Mouse (Mus musculus) limb, embryonic 11.5 days (tissue): ENCODE results near the gene Pknox2. TPM values are rescaled to one million over a fixed set of nuclear protein-coding genes. Genes with fewer than 3 reads are reported as not detected.

Source experiments
- ATAC-seq: fragments of 200-750 bp; cut with Nextera tagmentation; 2 replicates; pipeline ENCODE4 v1.8.0; 2017; ENCODE audit warnings: low read depth; ENCODE audit not compliant: insufficient number of reproducible peaks, low FRiP score, low TSS enrichment
- DNase-seq: peaks from one replicate; pipeline ENCODE4 v3.0.0-alpha.2; 2015; ENCODE audit warnings: low spot score
- H3K27ac ChIP-seq: fragments of 300-500 bp; sonication (generic); replicated peaks from 2 replicates; pipeline ENCODE4 v1.5.1; 2014; ENCODE audit warnings: low read depth, mild to moderate bottlenecking, low read length
- H3K27me3 ChIP-seq: fragments of 300-500 bp; sonication (generic); 2 replicates; pipeline ENCODE4 v1.6.1; 2014; ENCODE audit warnings: mild to moderate bottlenecking, low read length, mixed read lengths; ENCODE audit not compliant: control insufficient read depth, insufficient read depth
- H3K36me3 ChIP-seq: fragments of 300-500 bp; sonication (generic); 2 replicates; pipeline ENCODE4 v1.6.1; 2014; ENCODE audit warnings: mild to moderate bottlenecking, low read length, moderate library complexity, mixed read lengths; ENCODE audit not compliant: control insufficient read depth, insufficient read depth
- H3K4me1 ChIP-seq: fragments of 300-500 bp; sonication (generic); 2 replicates; pipeline ENCODE4 v1.6.1; 2014; ENCODE audit warnings: low read length, mixed read lengths; ENCODE audit not compliant: control insufficient read depth, insufficient read depth
- H3K4me2 ChIP-seq: fragments of 300-500 bp; sonication (generic); 2 replicates; pipeline ENCODE4 v1.6.1; 2014; ENCODE audit warnings: low read depth, mild to moderate bottlenecking, moderate library complexity; ENCODE audit not compliant: severe bottlenecking
- H3K4me3 ChIP-seq: fragments of 300-500 bp; sonication (generic); 2 replicates; pipeline ENCODE4 v1.5.1; 2014; ENCODE audit warnings: low read depth, low read length
- H3K9ac ChIP-seq: fragments of 300-500 bp; sonication (generic); 2 replicates; pipeline ENCODE4 v1.6.1; 2014; ENCODE audit warnings: mild to moderate bottlenecking, low read length
- H3K9me3 ChIP-seq: fragments of 300-500 bp; sonication (generic); 2 replicates; pipeline ENCODE4 v1.6.1; 2016; ENCODE audit warnings: low read length; ENCODE audit not compliant: control insufficient read depth
- WGBS: fragments of 180-500 bp; shearing (Covaris S2); extraction: QIAGEN DNeasy Blood & Tissue Kit; methylation state at CpG from one replicate; pipeline ENCODE4 v1.1.7; 2014; 5-methylcytosine and 5-hydroxymethylcytosine counted together
- polyA plus RNA-seq: library from polyadenylated mRNA; unstranded; fragments of >200 nt; fragmentation: Nextera tagmentation; extraction: Ambion mirVana; gene quantifications from 2 replicates; pipeline ENCODE4 v1.2.1, GENCODE M21; 2014

Gene Pknox2
- polyA plus RNA-seq, 1 experiment from 2014 or later, result 11.3 TPM

- Histone ChIP-seq H3K9me3 (no peaks in the 10 kb centered on the region), H3K27me3 (peaks cover 2% of the 10 kb centered on the region; the same call in 1 of the 2 replicates), H3K4me2 (no peak overlapping the region), H3K36me3 (no peaks in the 10 kb centered on the region), H3K4me1 (peaks cover 16% of the 10 kb centered on the region), H3K27ac (no peak overlapping the region), H3K9ac (no peak overlapping the region), H3K4me3 (no peak overlapping the region)
- ATAC-seq, result no peak
- WGBS, result 65% methylated on average over 3 of the region's 3 CpGs
- DNase-seq, result no peak
Observed at GRCm38 (mm10) chr9:37176002-37176401, 28.8 kb upstream of the Pknox2 start.

- no peak overlapping the region for H3K4me2 ChIP-seq
- 34% methylated on average over 5 of the region's 5 CpGs for WGBS
- no peak overlapping the region for H3K9ac ChIP-seq
- DNase-seq (no peak), ATAC-seq (no peak)
- H3K27me3 ChIP-seq, result peaks cover 2% of the 10 kb centered on the region; the same call in 1 of the 2 replicates
- H3K4me3 ChIP-seq, result no peak overlapping the region
- no peaks in the 10 kb centered on the region for H3K9me3 ChIP-seq
- H3K4me1 ChIP-seq, result peaks cover 12% of the 10 kb centered on the region
- H3K27ac ChIP-seq, result 0 out of 2 replicates have a peak overlapping the region, but pooled peaks have one; percentile 23
- H3K36me3 ChIP-seq, result no peaks in the 10 kb centered on the region
Observed at GRCm38 (mm10) chr9:37173376-37173775, 26.2 kb upstream of the Pknox2 start.

- ATAC-seq (no peak), DNase-seq (peak; percentile 51)
- Histone ChIP-seq H3K4me1 (no peaks in the 10 kb centered on the region), H3K36me3 (no peaks in the 10 kb centered on the region), H3K27me3 (no peaks in the 10 kb centered on the region), H3K27ac (no peak overlapping the region), H3K9ac (no peak overlapping the region), H3K4me2 (no peak overlapping the region), H3K9me3 (no peaks in the 10 kb centered on the region), H3K4me3 (no peak overlapping the region)
- WGBS, result 66% methylated on average over 2 of the region's 2 CpGs
Observed at GRCm38 (mm10) chr9:37166899-37167298, 19.7 kb upstream of the Pknox2 start.

- no peak overlapping the region for H3K27ac ChIP-seq
- WGBS, result 84% methylated on average over 2 of the region's 2 CpGs
- no peaks in the 10 kb centered on the region for H3K9me3 ChIP-seq
- no peak for DNase-seq
- H3K9ac ChIP-seq, result no peak overlapping the region
- no peak overlapping the region for H3K4me3 ChIP-seq
- H3K27me3 ChIP-seq, result peaks cover 8% of the 10 kb centered on the region; the same call in 1 of the 2 replicates
- H3K4me1 ChIP-seq, result no peaks in the 10 kb centered on the region
- ATAC-seq, result no peak
- no peak overlapping the region for H3K4me2 ChIP-seq
- H3K36me3 ChIP-seq, result no peaks in the 10 kb centered on the region
Observed at GRCm38 (mm10) chr9:37160686-37161085, 13.5 kb upstream of the Pknox2 start.

- WGBS, result 65% methylated on average over 4 of the region's 4 CpGs
Observed at GRCm38 (mm10) chr9:37147886-37148285, 679 bp upstream of the Pknox2 start.

GRCm38 (mm10) chr9:37146603-37147358 is 426 bp downstream of the Pknox2 start:
- H3K27ac ChIP-seq, result peak overlapping the region; percentile 89
- DNase-seq, result peak; percentile 76
- peaks cover 30% of the 10 kb centered on the region for H3K4me1 ChIP-seq
- H3K27me3 ChIP-seq, result peaks cover 21% of the 10 kb centered on the region
- H3K4me3 ChIP-seq, result peak overlapping the region; percentile 67
- peak overlapping the region; percentile 83 for H3K9ac ChIP-seq
- no peaks in the 10 kb centered on the region for H3K9me3 ChIP-seq
- ATAC-seq, result peak; percentile 72
- under 1% methylated on average over 48 of the region's 75 CpGs for WGBS
- H3K36me3 ChIP-seq, result no peaks in the 10 kb centered on the region
- H3K4me2 ChIP-seq, result peak overlapping the region; percentile 94

More at GRCm38 (mm10) chr9:37147886-37148285, 679 bp upstream of the Pknox2 start:
- Histone ChIP-seq H3K9ac (no peak overlapping the region), H3K36me3 (no peaks in the 10 kb centered on the region), H3K4me2 (no peak overlapping the region), H3K4me3 (no peak overlapping the region), H3K4me1 (peaks cover 22% of the 10 kb centered on the region), H3K27me3 (peaks cover 29% of the 10 kb centered on the region), H3K27ac (no peak overlapping the region), H3K9me3 (no peaks in the 10 kb centered on the region)
- ATAC-seq, result no peak
- no peak for DNase-seq

- Histone ChIP-seq H3K36me3 (no peaks in the 10 kb centered on the region), H3K4me1 (peaks cover 36% of the 10 kb centered on the region), H3K27ac (peak overlapping the region; percentile 89), H3K9me3 (no peaks in the 10 kb centered on the region), H3K9ac (peak overlapping the region; percentile 83), H3K4me3 (peak overlapping the region; percentile 67), H3K4me2 (peak overlapping the region; percentile 94), H3K27me3 (peaks cover 20% of the 10 kb centered on the region)
- WGBS, result 1% methylated on average over 12 of the region's 12 CpGs
- ATAC-seq (peak; percentile 29), DNase-seq (no peak)
Observed at GRCm38 (mm10) chr9:37146353-37146602, 929 bp downstream of the Pknox2 start.

- Histone ChIP-seq H3K9ac (peak overlapping the region; percentile 83), H3K9me3 (no peaks in the 10 kb centered on the region), H3K27me3 (peaks cover 20% of the 10 kb centered on the region), H3K4me1 (peaks cover 40% of the 10 kb centered on the region), H3K4me3 (peak overlapping the region; percentile 67), H3K27ac (peak overlapping the region; percentile 89; the same call in 1 of the 2 replicates), H3K4me2 (peak overlapping the region; percentile 94), H3K36me3 (no peaks in the 10 kb centered on the region)
- under 1% methylated on average over 43 of the region's 43 CpGs for WGBS
- DNase-seq, result peak; percentile 69
- ATAC-seq, result no peak; the same call in 1 of the 2 replicates
Observed at GRCm38 (mm10) chr9:37145616-37146352, 1.4 kb downstream of the Pknox2 start.
